In genomic region chr17:48100441-48101417, GRCm38 (mm10) we compare ENCODE assay signal across 8 mouse cellular contexts. TPM values are rescaled to one million over a fixed set of nuclear protein-coding genes. Genes with fewer than 3 reads are reported as not detected.
DNase-seq lines count a peak whose midpoint lies in the region; ATAC-seq and TF ChIP-seq lines count a peak whose summit lies in the region.

No protein-coding gene starts in this region.

- no peak overlapping the region for H3K4me3 ChIP-seq in C2C12 (ENCODE audit: insufficient read depth, poor library complexity, severe bottlenecking)
- H3K4me3 ChIP-seq in heart, embryonic 11.5 days (ENCODE audit: low read depth, low read length), result peak overlapping the region; percentile 16
- peak overlapping the region; percentile 35 for H3K4me3 ChIP-seq in kidney, embryonic 16.5 days (ENCODE audit: low read length)

- no peaks in the 10 kb centered on the region for H3K36me3 ChIP-seq in C2C12 (ENCODE audit: control insufficient read depth, insufficient read depth)
- H3K36me3 ChIP-seq in heart, embryonic 11.5 days (ENCODE audit: control insufficient read depth, insufficient read depth, low read length), result no peaks in the 10 kb centered on the region
- no peaks in the 10 kb centered on the region for H3K36me3 ChIP-seq in kidney, embryonic 16.5 days (ENCODE audit: insufficient read depth, low read length)

- no peak overlapping the region for H3K9ac ChIP-seq in heart, embryonic 11.5 days (ENCODE audit: low read depth, low read length)
- H3K9ac ChIP-seq in kidney, embryonic 16.5 days (replicated peaks; ENCODE audit: low read length), result no peak overlapping the region

- no peaks in the 10 kb centered on the region for H3K9me3 ChIP-seq in heart, embryonic 11.5 days (replicated peaks; ENCODE audit: control insufficient read depth, low read length)
- H3K9me3 ChIP-seq in kidney, embryonic 16.5 days (ENCODE audit: low read length), result no peaks in the 10 kb centered on the region

- no peak overlapping the region for H3K27ac ChIP-seq in heart, embryonic 11.5 days (ENCODE audit: low read depth, low read length)
- no peak overlapping the region for H3K27ac ChIP-seq in kidney, embryonic 16.5 days (ENCODE audit: low read length)

- H3K79me3 ChIP-seq in C2C12 (ENCODE audit: low read depth), result no peaks in the 10 kb centered on the region

- peak overlapping the region; percentile 45 for H3K4me2 ChIP-seq in heart, embryonic 11.5 days
- H3K4me2 ChIP-seq in kidney, embryonic 16.5 days (replicated peaks; ENCODE audit: low read depth, low read length), result peak overlapping the region; percentile 56

- no peaks in the 10 kb centered on the region for H3K79me2 ChIP-seq in C2C12 (ENCODE audit: control insufficient read depth, insufficient read depth)

- H3K27me3 ChIP-seq in C2C12 (ENCODE audit: control insufficient read depth, insufficient read depth, insufficient read length), result peaks cover 44% of the 10 kb centered on the region
- peaks cover 38% of the 10 kb centered on the region for H3K27me3 ChIP-seq in heart, embryonic 11.5 days (ENCODE audit: control insufficient read depth, insufficient read depth, low read length)
- peaks cover 43% of the 10 kb centered on the region for H3K27me3 ChIP-seq in kidney, embryonic 16.5 days (ENCODE audit: insufficient read depth, low read length)

- peak; percentile 96 for DNase-seq in brain, embryonic 14.5 days (ENCODE audit: low read depth)
- DNase-seq in liver, result peak; percentile 81
- DNase-seq in spleen, postnatal 36 days (ENCODE audit: low spot score in 2 of 2), result peak; percentile 79 to 81

- H3K4me1 ChIP-seq in heart, embryonic 11.5 days (ENCODE audit: control insufficient read depth, insufficient read depth, low read length), result peaks cover 29% of the 10 kb centered on the region
- peaks cover 45% of the 10 kb centered on the region for H3K4me1 ChIP-seq in kidney, embryonic 16.5 days (ENCODE audit: insufficient read depth, low read length)

- TF ChIP-seq CTCF in C2C12 (IDR thresholded peaks at IDR 0.05; ENCODE audit: control insufficient read depth, insufficient read depth, insufficient read length), result peak; percentile 98
- peak; percentile 99 for TF ChIP-seq CTCF in brain, embryonic 14.5 days (IDR thresholded peaks at IDR 0.05; ENCODE audit: borderline replicate concordance, extremely low read depth, insufficient read depth, insufficient read length)

- H3ac ChIP-seq in C2C12 (ENCODE audit: control insufficient read depth, insufficient read length, low read depth), result no peak overlapping the region

- ATAC-seq in erythroid progenitor cell, adult 5-6 weeks (replicated peaks; ENCODE audit: low FRiP score, poor library complexity, severe bottlenecking), result peak; percentile 83
- 0 out of 2 replicates have a peak, but pooled peaks have one; percentile 39 for ATAC-seq in heart, embryonic 11.5 days (replicated peaks; ENCODE audit: insufficient number of reproducible peaks, low FRiP score, low TSS enrichment)
- peak; percentile 37; the same call in 1 of the 2 replicates for ATAC-seq in kidney, embryonic 16.5 days (ENCODE audit: low FRiP score, low TSS enrichment)
- ATAC-seq in monocyte, adult 5-6 weeks (replicated peaks; ENCODE audit: insufficient number of reproducible peaks, low FRiP score, low TSS enrichment, poor library complexity, severe bottlenecking), result peak; percentile 89

- no peak for TF ChIP-seq POLR2A in brain, embryonic 14.5 days (IDR thresholded peaks at IDR 0.05; ENCODE audit: borderline replicate concordance, extremely low read depth, insufficient read depth, insufficient read length, poor library complexity, severe bottlenecking)

- WGBS in heart, embryonic 11.5 days (ENCODE audit: insufficient replicate concordance), result 13% methylated on average over 20 of the region's 21 CpGs
- 11% methylated on average over 20 of the region's 21 CpGs for WGBS in kidney, embryonic 16.5 days

TF ChIP-seq in C2C12, 6 proteins besides CTCF, POLR2A, EP300 and RAD21:
- TF ChIP-seq MYOD1 (IDR thresholded peaks at IDR 0.05; ENCODE audit: control insufficient read depth, insufficient read length, low read depth) (no peak), MAX (IDR thresholded peaks at IDR 0.05) (no peak), USF1 (IDR thresholded peaks at IDR 0.05; ENCODE audit: low read depth) (no peak), FOSL1 (IDR thresholded peaks at IDR 0.05; ENCODE audit: insufficient read depth, low read length, poor library complexity, severe bottlenecking) (no peak), MYOG (IDR thresholded peaks at IDR 0.05; ENCODE audit: control insufficient read depth, extremely low read depth, insufficient read length) (no peak), CEBPB (IDR thresholded peaks at IDR 0.05; ENCODE audit: low read depth) (no peak)
TF ChIP-seq in C2C12: peak in this region for 0.

RNA-seq across cellular contexts. Expression of gene 1700067P10Rik, which starts 11.6 kb away (rescaled TPM):
- polyA plus RNA-seq in C2C12 (2012; fragmentation: generic; extraction: Trizol), result not detected
- polyA plus RNA-seq in brain, embryonic 14.5 days (2012; rRNA removed), result not detected in 2 replicates
- not detected in 2 replicates for total RNA-seq in erythroid progenitor cell, adult 5-6 weeks (2015; ENCODE audit: low replicate concordance)
- total RNA-seq in erythroid progenitor cell, adult 5-6 weeks (2017; ENCODE audit: low replicate concordance), result 0.51 TPM in 1 of 2 replicates, not detected in the other
- not detected in 2 replicates for polyA plus RNA-seq in heart, embryonic 11.5 days (2014; fragmentation: Nextera tagmentation; extraction: Ambion mirVana)
- polyA plus RNA-seq in kidney, embryonic 16.5 days (2015; fragmentation: Nextera tagmentation; extraction: Ambion mirVana), result not detected in 2 replicates
- not detected in 3 replicates for total RNA-seq in monocyte, adult 5-6 weeks (2017)

RNA-seq across cellular contexts. Expression of gene 9830107B12Rik, which starts 45.3 kb away (rescaled TPM):
- not detected for polyA plus RNA-seq in C2C12 (2012; fragmentation: generic; extraction: Trizol)
- polyA plus RNA-seq in brain, embryonic 14.5 days (2012; rRNA removed), result not detected in 2 replicates
- 0.42 and 5.4 TPM in 2 replicates for total RNA-seq in erythroid progenitor cell, adult 5-6 weeks (2015; ENCODE audit: low replicate concordance)
- total RNA-seq in erythroid progenitor cell, adult 5-6 weeks (2017; ENCODE audit: low replicate concordance), result 2.1 and 3.0 TPM in 2 replicates
- polyA plus RNA-seq in heart, embryonic 11.5 days (2014; fragmentation: Nextera tagmentation; extraction: Ambion mirVana), result not detected in 2 replicates
- polyA plus RNA-seq in kidney, embryonic 16.5 days (2015; fragmentation: Nextera tagmentation; extraction: Ambion mirVana), result not detected in 2 replicates
- 1.1 to 8.9 TPM (median 6.9 TPM) in 3 replicates for total RNA-seq in monocyte, adult 5-6 weeks (2017)

Comparison
In these comparisons a context has a peak if more than half of its experiments do, and no peak if none do; other contexts are left out.
1. ATAC-seq: peak in every context shown above with its lines; median percentile 89 in monocyte, adult 5-6 weeks; 83 in erythroid progenitor cell, adult 5-6 weeks; 39 in heart, embryonic 11.5 days; 37 in kidney, embryonic 16.5 days.